Mouse (Mus musculus): ENCODE results near the gene Gpd1l.

DNA sequence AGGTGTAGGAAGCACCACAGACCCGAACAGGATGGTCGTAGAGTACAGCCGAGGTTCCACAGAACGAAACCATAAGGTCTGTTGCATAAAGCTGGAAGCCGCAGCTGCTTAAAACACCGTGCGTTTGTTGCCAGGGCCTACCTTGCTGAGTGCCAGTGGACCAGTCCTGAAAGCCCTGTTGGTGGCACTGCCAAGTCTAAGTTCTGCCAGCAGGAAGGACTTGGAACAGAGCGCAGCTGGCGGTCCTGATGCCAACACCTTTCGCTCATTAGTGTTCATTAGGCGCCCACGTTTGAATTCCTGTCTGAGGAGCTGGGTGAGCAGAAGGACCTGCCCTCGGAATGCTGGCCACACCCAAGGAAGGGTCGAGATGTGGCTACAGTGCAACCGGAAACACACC, 80.5 kb downstream of the Gpd1l start:
- TF ChIP-seq CTCF (IDR thresholded peaks at IDR 0.05; ENCODE audit: low read depth, low read length) = no peak
- TF ChIP-seq EP300 (IDR thresholded peaks at IDR 0.05; ENCODE audit: insufficient read depth, low read depth, low read length) = no peak
- TF ChIP-seq POLR2A (IDR thresholded peaks at IDR 0.05; ENCODE audit: insufficient read depth, low read length) = no peak
